Mouse (Mus musculus) liver, adult 2 months (tissue): ENCODE measurements at regions not wholly inside any gene's neighbourhood (a gene's known extent, or its start where the extent isn't known, plus 50 kb on each side); places are given as distances from the start of the nearest gene placed in this dataset.

Source experiments
- CTCF ChIP-seq: fragments of 200-500 bp; IDR thresholded peaks from 2 replicates; pipeline ENCODE4 v1.5.1; 2011; ENCODE audit warnings: low read depth, low read length, control low read depth
- POLR2A ChIP-seq: fragments of 200-500 bp; IDR thresholded peaks from 2 replicates; pipeline ENCODE4 v1.6.1; 2011; ENCODE audit warnings: low read length, control low read depth; ENCODE audit not compliant: insufficient read depth; ENCODE audit errors: extremely low read depth

DNA sequence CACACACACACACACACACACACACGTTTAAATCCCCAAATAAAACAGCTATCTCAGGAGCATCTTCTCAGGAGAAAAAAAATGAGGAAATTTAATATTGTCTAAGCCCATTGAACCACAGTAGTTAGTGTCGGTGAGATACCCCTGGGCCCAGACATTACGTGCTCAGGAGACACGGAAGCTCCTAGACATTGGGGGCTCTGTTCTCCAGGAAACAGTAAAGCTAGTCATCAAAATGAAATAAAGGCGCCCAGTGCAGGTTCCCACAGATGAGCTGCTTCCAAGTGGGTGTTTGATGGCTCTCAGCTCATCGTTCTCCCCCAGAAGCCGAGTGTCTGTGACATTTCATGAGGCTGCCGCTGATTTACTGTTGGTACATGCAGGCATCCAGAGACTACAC lies 325.8 kb upstream of the Gm5415 start:
- TF ChIP-seq CTCF (no peak), POLR2A (no peak)
